ENCODE assay signal across 19 mouse cellular contexts in genomic region chr5:67931623-67932022, GRCm38 (mm10). TPM values are rescaled to one million over a fixed set of nuclear protein-coding genes. Genes with fewer than 3 reads are reported as not detected.
DNase-seq lines count a peak whose midpoint lies in the region; ATAC-seq and TF ChIP-seq lines count a peak whose summit lies in the region.
"Had no signal": no experiment of that assay in that cellular context is flagged by ENCODE, and none has a peak within 500 bp of the region (broad histone marks: within the 10 kb centered on the region; RNA-seq: fewer than 3 reads in every experiment).

No protein-coding gene starts in this region.

- peak overlapping the region; percentile 57 for H3K27ac ChIP-seq in intestine, postnatal 0 days (ENCODE audit: low read depth, low read length)
- 0 out of 2 replicates have a peak overlapping the region, but pooled peaks have one; percentile 40 for H3K27ac ChIP-seq in lung, postnatal 0 days (ENCODE audit: low read length)
- H3K27ac ChIP-seq in limb, embryonic 10.5 days: no peak overlapping the region
- H3K27ac ChIP-seq: embryonic facial prominence, embryonic 12.5 days; forebrain, embryonic 12.5 days; neural tube, embryonic 12.5 days had no signal

- peak; percentile 12 for DNase-seq in testis, postnatal 14 days (ENCODE audit: low spot score)
- no peak for DNase-seq in testis, postnatal 10 days (ENCODE audit: low spot score)
- peak; percentile 59 for DNase-seq in lung, postnatal 0 days (ENCODE audit: low spot score)
- DNase-seq in limb, embryonic 10.5 days (ENCODE audit: low spot score): no peak
- DNase-seq in adrenal gland, adult (ENCODE audit: inconsistent age in 2 of 2, low spot score in 1 of 2): no peak
- no peak for DNase-seq in ovary, postnatal 36 days (ENCODE audit: low spot score)
- DNase-seq: cerebellum, adult 9-10 months; gastrocnemius, postnatal 10 days; heart, postnatal 14 days; kidney, adult 18-20 months; retina, postnatal 1 day had no signal

- H3K9ac ChIP-seq in intestine, postnatal 0 days (ENCODE audit: low read depth, low read length): no peak overlapping the region
- H3K9ac ChIP-seq in lung, postnatal 0 days (replicated peaks; ENCODE audit: low read depth): no peak overlapping the region
- H3K9ac ChIP-seq: embryonic facial prominence, embryonic 12.5 days; forebrain, embryonic 12.5 days; neural tube, embryonic 12.5 days had no signal

- H3K27me3 ChIP-seq in intestine, postnatal 0 days (replicated peaks; ENCODE audit: control insufficient read depth, insufficient read depth, low read length): no peaks in the 10 kb centered on the region
- H3K27me3 ChIP-seq in lung, postnatal 0 days (replicated peaks; ENCODE audit: insufficient read depth, low read length): no peaks in the 10 kb centered on the region
- no peaks in the 10 kb centered on the region for H3K27me3 ChIP-seq in limb, embryonic 10.5 days (ENCODE audit: low read depth, poor library complexity, severe bottlenecking)
- H3K27me3 ChIP-seq: embryonic facial prominence, embryonic 12.5 days; forebrain, embryonic 12.5 days; neural tube, embryonic 12.5 days had no signal

- 20% methylated on average over 2 of the region's 2 CpGs for WGBS in intestine, postnatal 0 days
- 31% methylated on average over 2 of the region's 2 CpGs for WGBS in lung, postnatal 0 days
- WGBS in limb, embryonic 10.5 days: 41% methylated on average over 2 of the region's 2 CpGs

- H3K4me2 ChIP-seq in intestine, postnatal 0 days (replicated peaks; ENCODE audit: low read depth): peak overlapping the region; percentile 38
- no peak overlapping the region for H3K4me2 ChIP-seq in lung, postnatal 0 days (replicated peaks; ENCODE audit: low read depth, low read length)
- H3K4me2 ChIP-seq: embryonic facial prominence, embryonic 12.5 days; forebrain, embryonic 12.5 days; midbrain, embryonic 11.5 days; neural tube, embryonic 12.5 days had no signal

- no peak for TF ChIP-seq CTCF in intestine, postnatal 0 days (IDR thresholded peaks at IDR 0.05; ENCODE audit: low read depth)
- no peak for TF ChIP-seq CTCF in lung, postnatal 0 days (IDR thresholded peaks at IDR 0.05)

- H3K4me3 ChIP-seq in intestine, postnatal 0 days (ENCODE audit: low read depth, low read length): no peak overlapping the region
- no peak overlapping the region for H3K4me3 ChIP-seq in lung, postnatal 0 days (ENCODE audit: low read depth, low read length)
- H3K4me3 ChIP-seq in limb, embryonic 10.5 days: no peak overlapping the region
- H3K4me3 ChIP-seq: embryonic facial prominence, embryonic 12.5 days; forebrain, embryonic 12.5 days; neural tube, embryonic 12.5 days had no signal

- no peaks in the 10 kb centered on the region for H3K36me3 ChIP-seq in intestine, postnatal 0 days (ENCODE audit: control insufficient read depth, insufficient read depth)
- H3K36me3 ChIP-seq in lung, postnatal 0 days (ENCODE audit: insufficient read depth, low read length): no peaks in the 10 kb centered on the region
- no peaks in the 10 kb centered on the region for H3K36me3 ChIP-seq in limb, embryonic 10.5 days
- H3K36me3 ChIP-seq: embryonic facial prominence, embryonic 12.5 days; forebrain, embryonic 12.5 days; neural tube, embryonic 12.5 days had no signal

- no peaks in the 10 kb centered on the region for H3K9me3 ChIP-seq in intestine, postnatal 0 days (ENCODE audit: control insufficient read depth)
- no peaks in the 10 kb centered on the region for H3K9me3 ChIP-seq in lung, postnatal 0 days (ENCODE audit: low read length)
- no peaks in the 10 kb centered on the region for H3K9me3 ChIP-seq in limb, embryonic 10.5 days (replicated peaks)
- H3K9me3 ChIP-seq: embryonic facial prominence, embryonic 12.5 days; forebrain, embryonic 12.5 days; neural tube, embryonic 12.5 days had no signal

- TF ChIP-seq EP300 in lung, postnatal 0 days (IDR thresholded peaks at IDR 0.05): peak; percentile 99

- peaks cover 3% of the 10 kb centered on the region; the same call in 1 of the 2 replicates for H3K4me1 ChIP-seq in intestine, postnatal 0 days (replicated peaks; ENCODE audit: control insufficient read depth, insufficient read depth, low read length)
- peaks cover 6% of the 10 kb centered on the region; the same call in 1 of the 2 replicates for H3K4me1 ChIP-seq in lung, postnatal 0 days (ENCODE audit: insufficient read depth, low read depth, low read length)
- H3K4me1 ChIP-seq in limb, embryonic 10.5 days: no peaks in the 10 kb centered on the region
- H3K4me1 ChIP-seq: embryonic facial prominence, embryonic 12.5 days; forebrain, embryonic 12.5 days; neural tube, embryonic 12.5 days had no signal

- peak; percentile 99 for ATAC-seq in intestine, postnatal 0 days
- ATAC-seq in lung, postnatal 0 days: peak; percentile 94
- ATAC-seq in inflammation-experienced regulatory T-cells, adult 6 months: no peak
- ATAC-seq: CD4-positive, CD25-positive, alpha-beta regulatory T cell, adult 4 months had no signal

RNA-seq across cellular contexts. Expression of gene Gm5108, which starts 9.8 kb away (rescaled TPM):
- 0.31 and 0.51 TPM in 2 replicates for polyA plus RNA-seq in intestine, postnatal 0 days (2015; fragmentation: Nextera tagmentation; extraction: Ambion mirVana)
- not detected in 2 replicates for polyA plus RNA-seq in lung, postnatal 0 days (2015; fragmentation: Nextera tagmentation; extraction: Ambion mirVana)
- polyA plus RNA-seq in limb, embryonic 10.5 days (2016; fragmentation: Nextera tagmentation; extraction: Ambion mirVana): not detected in 2 replicates
- polyA plus RNA-seq in inflammation-experienced regulatory T-cells, adult 6 months (2017; shearing (Covaris generic)): not detected
- polyA plus RNA-seq: CD4-positive, CD25-positive, alpha-beta regulatory T cell, adult 4 months; embryonic facial prominence, embryonic 12.5 days; forebrain, embryonic 12.5 days; limb, embryonic 11.5 days; midbrain, embryonic 11.5 days; neural tube, embryonic 12.5 days had no signal

RNA-seq across cellular contexts. Expression of gene Gm21905, which starts 14.6 kb away (rescaled TPM):
- not detected in 2 replicates for polyA plus RNA-seq in intestine, postnatal 0 days (2015; fragmentation: Nextera tagmentation; extraction: Ambion mirVana)
- not detected in 2 replicates for polyA plus RNA-seq in lung, postnatal 0 days (2015; fragmentation: Nextera tagmentation; extraction: Ambion mirVana)
- polyA plus RNA-seq in limb, embryonic 10.5 days (2016; fragmentation: Nextera tagmentation; extraction: Ambion mirVana): not detected in 2 replicates
- polyA plus RNA-seq in inflammation-experienced regulatory T-cells, adult 6 months (2017; shearing (Covaris generic)): not detected
- polyA plus RNA-seq: CD4-positive, CD25-positive, alpha-beta regulatory T cell, adult 4 months; embryonic facial prominence, embryonic 12.5 days; forebrain, embryonic 12.5 days; limb, embryonic 11.5 days; midbrain, embryonic 11.5 days; neural tube, embryonic 12.5 days had no signal

Comparison
In these comparisons a context has a peak if more than half of its experiments do, and no peak if none do; other contexts are left out.
1. DNase-seq: peak in testis, postnatal 14 days (single experiment) and lung, postnatal 0 days (single experiment); none in testis, postnatal 10 days (single experiment), limb, embryonic 10.5 days (single experiment), adrenal gland, adult (0 of 2) and ovary, postnatal 36 days (single experiment).